Mouse (Mus musculus): ENCODE measurements around the gene Gm45783. TPM values are rescaled to one million over a fixed set of nuclear protein-coding genes. Genes with fewer than 3 reads are reported as not detected.
"Not testable (repeated sequence)": the region's sequence is repeated elsewhere in the genome, so short reads cannot be mapped to it uniquely, and the experiment has no call there.

Gm45783 gene
- not detected in 2 replicates for polyA plus RNA-seq (2012; ENCODE audit: insufficient read depth, insufficient read length, missing spikeins)

DNA sequence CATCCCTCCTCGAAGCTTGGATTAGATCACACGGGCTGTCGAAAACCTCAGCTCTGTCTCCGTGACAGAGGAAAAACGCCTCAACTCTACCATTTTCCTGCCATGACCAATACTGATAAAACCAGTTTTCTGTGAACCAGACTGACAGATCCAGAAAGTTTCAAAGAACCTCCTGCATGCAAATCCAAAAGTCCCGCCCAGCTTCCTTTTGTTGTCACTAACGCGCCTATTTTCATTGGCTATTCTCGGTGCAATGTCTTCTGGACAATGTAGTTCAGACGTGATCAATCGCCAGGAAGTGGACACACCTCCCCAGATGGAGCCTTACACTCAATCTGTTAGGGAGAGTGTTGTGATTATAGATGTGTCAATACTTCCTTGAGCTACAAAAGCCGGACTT lies at the start of gene Gm45783:
Gene Gm45783 (minus strand): TSS at position 143 of the 400 bp plus-strand sequence.
- H3K4me1 ChIP-seq (ENCODE audit: control insufficient read depth, insufficient read depth, low read length); H3K27ac ChIP-seq (ENCODE audit: insufficient read depth, low read depth, low read length); H3K4me3 ChIP-seq (ENCODE audit: insufficient read depth, low read length): not testable (repeated sequence)

DNA sequence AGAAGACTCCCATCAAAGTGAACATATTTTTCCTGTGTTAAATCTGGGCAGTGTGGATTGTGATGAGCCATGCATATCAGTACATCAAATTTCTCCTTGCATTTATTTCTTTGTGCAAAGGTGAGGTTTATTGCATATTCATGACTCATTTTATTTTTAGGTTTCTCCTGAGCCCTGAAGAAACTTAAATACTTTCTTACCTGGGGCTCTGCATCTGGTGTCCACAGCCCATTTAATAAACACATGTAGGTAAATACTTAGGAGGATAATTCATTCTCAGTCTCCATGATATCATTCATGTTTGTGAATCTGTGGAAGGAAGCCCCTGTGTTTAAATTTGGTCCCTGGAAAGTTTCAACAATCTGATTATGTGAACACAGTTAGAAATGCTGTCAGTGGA lies 25.2 kb upstream of the Gm45783 start, which contains the start of gene Vmn2r31:
Gene Vmn2r31 (minus strand): TSS at position 101 of the 400 bp plus-strand sequence.
- H3K4me1 ChIP-seq (ENCODE audit: control insufficient read depth, insufficient read depth, low read length); H3K4me3 ChIP-seq (ENCODE audit: insufficient read depth, low read length); H3K27ac ChIP-seq (ENCODE audit: insufficient read depth, low read depth, low read length): not testable (repeated sequence)

DNA sequence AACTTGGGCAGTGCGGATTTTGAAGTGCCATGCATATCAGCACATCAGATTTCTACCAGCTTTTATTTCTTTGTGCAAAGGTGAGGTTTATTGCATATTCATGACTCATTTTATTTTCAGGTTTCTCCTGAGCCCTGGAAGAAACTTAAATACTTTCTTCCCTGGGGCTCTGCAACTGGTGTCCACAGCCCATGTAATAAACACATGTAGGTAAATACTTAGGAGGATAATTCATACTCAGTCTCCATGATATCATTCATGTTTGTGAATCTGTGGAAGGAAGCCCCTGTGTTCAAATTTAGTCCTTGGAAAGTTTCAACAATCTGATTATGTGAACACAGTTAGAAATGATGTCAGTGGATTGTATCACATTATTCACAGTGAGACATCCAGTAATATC lies 36.9 kb downstream of the Gm45783 start, which contains the start of gene Vmn2r30:
Gene Vmn2r30 (minus strand): TSS at position 101 of the 400 bp plus-strand sequence.
- not testable (repeated sequence) for H3K4me1 ChIP-seq (ENCODE audit: control insufficient read depth, insufficient read depth, low read length); H3K4me3 ChIP-seq (ENCODE audit: insufficient read depth, low read length); H3K27ac ChIP-seq (ENCODE audit: insufficient read depth, low read depth, low read length)

DNA sequence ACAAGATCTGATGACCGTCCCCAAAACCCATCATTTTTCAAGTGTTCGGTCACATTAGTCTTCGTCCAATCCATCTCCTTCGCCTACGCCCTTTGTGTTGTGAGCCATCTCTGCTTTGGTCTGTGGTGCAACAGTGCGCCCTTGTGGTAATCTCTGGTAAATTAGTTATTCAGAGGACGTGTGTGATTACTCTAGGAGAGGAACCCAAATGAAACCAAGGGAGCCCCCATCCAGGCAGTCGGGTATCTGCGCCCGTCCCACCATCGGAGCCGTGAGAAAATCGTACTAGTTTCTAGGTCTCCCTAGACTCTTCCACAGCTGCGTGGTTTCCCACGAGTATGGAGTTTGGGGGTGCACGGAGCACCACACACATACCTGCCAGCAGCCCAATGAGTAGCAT lies 78.8 kb downstream of the Gm45783 start:
- Histone ChIP-seq H3K4me1 (ENCODE audit: control insufficient read depth, insufficient read depth, low read length) (no peaks in the 10 kb centered on the region), H3K4me3 (ENCODE audit: insufficient read depth, low read length) (no peak overlapping the region), H3K27ac (ENCODE audit: insufficient read depth, low read depth, low read length) (no peak overlapping the region)
- TF ChIP-seq CTCF (IDR thresholded peaks at IDR 0.05; ENCODE audit: low read depth, low read length) (peak; percentile 22; the same call in 1 of the 2 replicates), POLR2A (IDR thresholded peaks at IDR 0.05; ENCODE audit: borderline replicate concordance, low read depth, low read length) (no peak)

Other genes starting within 250 kb of the Gm45783 start
- 2.3 and 2.6 TPM in 2 replicates for gene Zfp773, start 237.8 kb downstream of the Gm45783 start, polyA plus RNA-seq (2012; ENCODE audit: insufficient read depth, insufficient read length, missing spikeins)
- gene Zfp418, start 203.2 kb downstream of the Gm45783 start, polyA plus RNA-seq (2012; ENCODE audit: insufficient read depth, insufficient read length, missing spikeins) = 2.9 and 3.1 TPM in 2 replicates
- gene Zfp772, start 164.6 kb downstream of the Gm45783 start, polyA plus RNA-seq (2012; ENCODE audit: insufficient read depth, insufficient read length, missing spikeins) = 3.6 and 4.1 TPM in 2 replicates
- gene Vmn2r29, start 127.2 kb downstream of the Gm45783 start, polyA plus RNA-seq (2012; ENCODE audit: insufficient read depth, insufficient read length, missing spikeins) = 1.4 TPM in 1 of 2 replicates, not detected in the other
- gene Gm45844, start 96.3 kb downstream of the Gm45783 start, polyA plus RNA-seq (2012; ENCODE audit: insufficient read depth, insufficient read length, missing spikeins) = 3.0 and 3.4 TPM in 2 replicates
- 40.8 and 44.2 TPM in 2 replicates for gene Clcn4, start 73.7 kb downstream of the Gm45783 start, polyA plus RNA-seq (2012; ENCODE audit: insufficient read depth, insufficient read length, missing spikeins)
- 0.07 and 0.21 TPM in 2 replicates for gene Vmn2r30, start 37.0 kb downstream of the Gm45783 start, polyA plus RNA-seq (2012; ENCODE audit: insufficient read depth, insufficient read length, missing spikeins)
- gene Vmn2r31, start 25.1 kb upstream of the Gm45783 start, polyA plus RNA-seq (2012; ENCODE audit: insufficient read depth, insufficient read length, missing spikeins) = 0.09 and 0.12 TPM in 2 replicates
- gene Vmn2r32, start 105.4 kb upstream of the Gm45783 start, polyA plus RNA-seq (2012; ENCODE audit: insufficient read depth, insufficient read length, missing spikeins) = not detected in 2 replicates
- gene Vmn2r33, start 192.2 kb upstream of the Gm45783 start, polyA plus RNA-seq (2012; ENCODE audit: insufficient read depth, insufficient read length, missing spikeins) = not detected in 2 replicates

Data from bone marrow macrophage, adult 2 months (primary cell).